Mouse (Mus musculus): ENCODE data around the gene Ift122.

DNA sequence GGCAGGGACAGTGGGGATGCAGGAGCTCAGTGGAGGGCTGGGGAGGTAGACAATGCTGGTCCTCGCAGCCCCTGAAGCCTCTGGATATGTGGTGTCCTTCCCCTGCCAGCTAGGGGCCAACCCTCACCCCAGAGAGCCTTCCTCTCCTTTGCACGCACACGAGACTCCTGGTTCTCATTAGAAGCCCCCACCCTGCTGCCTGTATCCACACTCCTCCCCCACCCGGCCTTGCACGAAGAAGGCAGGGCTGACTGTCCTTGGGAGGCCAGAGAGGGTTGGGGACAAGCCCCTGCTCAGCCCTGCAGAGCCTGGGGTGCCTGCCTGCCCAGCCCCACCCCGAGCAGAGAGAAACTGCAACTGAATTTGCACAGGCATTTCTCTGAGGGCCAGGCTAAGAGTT, 104.4 kb downstream of the Ift122 start:
- TF ChIP-seq POLR2A (IDR thresholded peaks at IDR 0.05; ENCODE audit: insufficient read length, low read depth) (no peak), E2F4 (IDR thresholded peaks at IDR 0.05; ENCODE audit: insufficient read depth) (no peak), MYOG (IDR thresholded peaks at IDR 0.05; ENCODE audit: control insufficient read depth in 1 of 3, insufficient read depth in 1 of 3, insufficient read length in 2 of 3, low read depth in 2 of 3) (no peak), MAX (IDR thresholded peaks at IDR 0.05; ENCODE audit: low read depth) (no peak), POLR2AphosphoS2 (IDR thresholded peaks at IDR 0.05; ENCODE audit: insufficient read length, low read depth) (no peak), CEBPB (IDR thresholded peaks at IDR 0.05; ENCODE audit: insufficient read depth, poor library complexity, severe bottlenecking) (no peak), TCF12 (IDR thresholded peaks at IDR 0.05; ENCODE audit: insufficient read depth, poor library complexity, severe bottlenecking) (no peak), MYOD1 (IDR thresholded peaks at IDR 0.05; ENCODE audit: control insufficient read depth in 1 of 3, insufficient read length in 2 of 3, low read depth in 2 of 3) (no peak), USF1 (IDR thresholded peaks at IDR 0.05; ENCODE audit: low read depth) (no peak), TCF3 (IDR thresholded peaks at IDR 0.05; ENCODE audit: insufficient read length, low read depth) (no peak), REST (IDR thresholded peaks at IDR 0.05; ENCODE audit: insufficient read depth, insufficient read length) (no peak), SRF (IDR thresholded peaks at IDR 0.05; ENCODE audit: control insufficient read depth, insufficient read length, low read depth) (no peak)

All from myocyte (in vitro differentiated cells).